Mouse (Mus musculus): Measurements from ENCODE around the gene Klhl18. TPM values are rescaled to one million over a fixed set of nuclear protein-coding genes. Genes with fewer than 3 reads are reported as not detected.
"Not testable (repeated sequence)": the region's sequence is repeated elsewhere in the genome, so short reads cannot be mapped to it uniquely, and the experiment has no call there.

Klhl18 gene
- total RNA-seq, 2 experiments from 2014 or later = 11.1 to 15.0 TPM

DNA sequence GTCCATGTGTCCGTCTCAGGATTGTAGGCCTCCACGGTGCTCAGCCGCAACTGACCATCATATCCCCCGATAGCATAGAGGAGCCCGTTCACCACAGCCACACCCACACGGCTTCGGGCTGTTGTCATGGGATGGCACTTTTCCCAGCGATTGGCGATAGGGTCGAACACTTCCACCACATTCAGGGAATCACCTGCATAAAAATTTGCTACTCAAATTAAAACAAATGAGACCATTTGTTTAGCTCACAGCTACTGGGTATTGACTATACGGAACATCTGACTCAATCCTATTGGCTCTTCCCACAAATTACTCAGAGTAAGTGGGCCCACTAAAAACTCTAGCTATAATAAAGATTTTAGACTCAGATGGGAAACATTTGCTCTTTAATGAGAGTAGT, 40.5 kb downstream of the Klhl18 start:
- intact Hi-C loops (cut with DNase I) = no loop called here
- no peak for DNase-seq (ENCODE audit: low spot score)

DNA sequence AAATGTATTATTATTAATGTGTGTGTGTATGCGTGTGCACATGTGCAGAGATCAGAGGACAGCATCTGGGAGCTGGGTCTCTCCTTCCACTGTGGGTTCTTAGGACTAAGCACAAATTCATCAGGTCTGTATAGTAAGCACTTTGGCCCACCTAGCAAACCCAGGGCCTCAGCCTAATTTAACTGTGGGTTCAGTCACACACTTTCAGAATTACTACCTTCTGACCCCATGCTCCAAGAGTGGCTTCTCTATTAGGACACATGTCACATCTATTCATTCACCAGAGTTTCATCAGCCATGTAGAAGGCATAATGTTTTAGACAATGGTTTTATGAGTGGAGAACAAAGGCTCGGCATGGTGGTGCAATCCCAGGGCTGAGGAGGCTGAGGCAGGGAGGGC, 43.4 kb downstream of the Klhl18 start:
- no peak for DNase-seq (ENCODE audit: low spot score)
- intact Hi-C loops (cut with DNase I) = no loop called here

DNA sequence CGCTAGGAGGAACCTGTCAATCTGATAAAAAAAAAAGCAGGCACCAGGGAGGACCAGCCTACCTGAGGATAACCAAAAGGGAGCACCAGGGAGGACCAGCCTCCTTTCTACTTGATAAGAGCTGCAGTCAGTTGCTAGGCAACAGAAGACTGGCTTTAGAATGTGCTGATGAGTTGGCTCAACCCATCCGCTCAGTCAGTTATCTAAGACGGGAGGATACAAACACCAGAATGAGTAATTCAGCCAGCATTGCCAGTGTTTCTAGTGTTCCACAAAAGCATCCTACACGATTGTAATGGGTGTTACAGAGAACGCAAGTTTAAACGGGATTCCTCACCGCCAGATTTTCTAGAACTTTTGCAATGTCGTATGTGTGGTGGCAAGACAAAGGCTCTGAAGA, 45.3 kb downstream of the Klhl18 start:
- DNase-seq (ENCODE audit: low spot score) = no peak
- intact Hi-C loops (cut with DNase I) = no loop called here

DNA sequence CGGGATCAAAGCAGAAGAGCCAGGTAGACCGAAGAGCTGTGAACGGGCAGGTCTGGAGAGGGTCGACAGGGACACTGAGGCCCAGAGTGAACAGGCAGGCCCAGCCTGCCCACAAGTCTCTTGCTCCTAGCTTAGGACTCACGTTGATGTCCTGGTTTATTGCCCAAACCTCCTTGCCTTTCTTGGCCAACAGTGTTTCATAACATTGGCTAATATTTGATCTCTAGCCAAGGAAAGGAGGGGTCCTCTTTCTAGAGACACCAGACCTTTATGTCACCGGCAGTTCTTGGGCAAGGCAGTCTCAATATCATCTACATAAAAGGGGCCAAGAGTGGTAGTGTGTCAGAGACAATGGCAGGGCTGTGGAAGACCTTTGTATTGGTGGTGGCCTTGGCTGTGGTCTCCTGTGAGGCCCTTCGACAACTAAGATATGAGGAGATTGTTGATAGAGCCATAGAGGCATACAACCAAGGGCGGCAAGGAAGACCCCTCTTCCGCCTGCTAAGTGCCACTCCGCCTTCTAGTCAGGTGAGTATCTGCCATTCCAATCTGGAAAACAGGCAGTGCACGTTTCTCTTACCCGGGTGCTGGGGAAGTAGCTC, 56.9 kb downstream of the Klhl18 start, which contains the start of gene Ngp:
Ngp (plus strand) TSS at position 237 of the 602 bp plus-strand sequence.
- intact Hi-C loops (cut with DNase I) = no loop called here
- DNase-seq (ENCODE audit: low spot score) = no peak

DNA sequence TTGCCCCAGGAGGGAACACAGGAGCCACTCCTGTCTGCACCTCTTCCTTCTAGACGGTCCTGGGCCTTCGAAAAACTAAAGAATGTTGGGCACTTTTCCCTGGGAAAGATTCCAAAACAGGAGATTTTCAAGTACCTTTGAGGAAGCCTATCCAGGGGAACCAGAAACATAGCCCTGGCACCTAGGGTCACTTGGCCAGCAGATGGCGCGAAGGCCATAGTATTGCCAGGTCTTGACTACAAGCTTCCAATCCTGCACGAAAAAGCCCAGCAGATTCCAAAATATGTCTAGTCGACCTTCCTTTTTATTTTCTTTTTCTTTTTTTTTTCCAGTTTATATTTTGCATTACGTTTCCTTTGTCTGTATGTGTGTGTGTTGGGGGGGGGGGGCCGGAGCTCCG, 62.7 kb downstream of the Klhl18 start:
- intact Hi-C loops (cut with DNase I) = loop anchor here (5.0 kb wide), 3 partner anchors 64 to 454 kb away; partner anchors contain the start of genes Kif9 and Klhl18
- DNase-seq (ENCODE audit: low spot score) = no peak

DNA sequence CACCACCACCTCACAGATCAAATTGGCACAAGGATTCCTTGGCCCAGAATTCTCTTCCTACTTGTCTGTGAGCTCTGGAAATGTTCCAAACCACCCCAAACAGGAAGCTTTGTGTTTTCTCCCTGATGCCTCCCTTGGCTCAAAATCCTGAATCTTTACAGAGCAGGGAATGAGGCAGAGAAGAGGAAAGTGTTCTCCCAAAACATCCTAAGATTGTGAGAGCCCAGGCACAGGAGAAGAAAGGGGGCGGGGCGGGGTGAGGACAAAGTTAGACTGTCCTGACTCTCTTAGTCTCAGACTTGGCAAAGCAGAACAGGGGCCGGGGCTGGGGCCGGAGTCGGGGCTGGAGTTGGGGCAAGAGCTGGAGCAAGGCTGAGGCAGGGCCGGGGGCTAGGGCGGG, 63.6 kb downstream of the Klhl18 start:
- intact Hi-C loops (cut with DNase I) = loop anchor here (5.0 kb wide), 3 partner anchors 64 to 454 kb away; partner anchors contain the start of genes Kif9 and Klhl18
- no peak for DNase-seq (ENCODE audit: low spot score)

DNA sequence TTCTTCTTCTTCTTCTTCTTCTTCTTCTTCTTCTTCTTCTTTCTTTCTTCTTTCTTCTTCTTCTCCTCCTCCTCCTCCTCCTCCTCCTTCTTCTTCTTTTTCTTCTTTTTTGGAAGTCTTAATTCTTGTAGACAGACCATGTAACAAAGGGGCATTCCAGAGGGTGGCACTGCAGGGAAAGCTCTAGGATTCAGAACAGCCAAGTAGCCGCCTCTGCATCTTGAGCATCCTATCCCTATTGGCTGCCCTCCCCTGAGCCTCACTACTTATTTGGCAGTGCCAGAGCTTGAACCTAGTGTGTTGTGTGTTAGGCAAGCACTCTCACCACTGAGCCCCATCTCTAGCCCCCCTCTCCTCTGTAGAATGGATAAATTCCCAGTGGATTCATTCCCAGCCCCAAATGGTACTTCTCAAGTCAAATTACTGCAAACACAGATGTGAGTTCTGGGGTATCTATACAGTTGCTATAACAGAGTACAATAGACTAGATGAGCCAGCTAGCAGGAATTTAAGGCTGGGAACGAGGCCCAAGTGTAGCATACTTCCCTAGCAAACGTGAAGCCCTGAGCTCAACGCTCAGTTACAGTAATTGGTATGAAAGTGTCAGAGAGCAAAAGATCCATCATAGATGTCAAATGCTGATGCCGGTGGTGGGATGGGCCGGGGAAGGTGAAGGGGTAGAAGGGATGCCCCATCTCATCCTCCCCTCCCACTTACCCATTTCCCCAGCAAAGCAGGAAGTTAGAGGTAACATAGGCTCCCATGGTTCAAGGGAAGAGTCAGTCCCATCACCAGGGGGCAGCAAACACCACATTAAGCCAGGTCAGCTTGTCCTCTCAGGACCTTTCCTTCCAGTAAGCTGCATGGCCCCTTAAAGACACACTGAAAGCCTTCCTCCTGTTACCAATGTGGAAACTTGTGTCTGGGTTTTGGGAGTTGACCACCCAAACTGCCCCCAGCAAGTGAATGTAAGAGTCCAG, 65.3 kb downstream of the Klhl18 start:
- DNase-seq (ENCODE audit: low spot score) = peak; percentile 56
- intact Hi-C loops (cut with DNase I) = loop anchor here (2.0 to 5.0 kb wide), 4 partner anchors 66 to 456 kb away; partner anchors contain the start of genes Kif9 and Klhl18

DNA sequence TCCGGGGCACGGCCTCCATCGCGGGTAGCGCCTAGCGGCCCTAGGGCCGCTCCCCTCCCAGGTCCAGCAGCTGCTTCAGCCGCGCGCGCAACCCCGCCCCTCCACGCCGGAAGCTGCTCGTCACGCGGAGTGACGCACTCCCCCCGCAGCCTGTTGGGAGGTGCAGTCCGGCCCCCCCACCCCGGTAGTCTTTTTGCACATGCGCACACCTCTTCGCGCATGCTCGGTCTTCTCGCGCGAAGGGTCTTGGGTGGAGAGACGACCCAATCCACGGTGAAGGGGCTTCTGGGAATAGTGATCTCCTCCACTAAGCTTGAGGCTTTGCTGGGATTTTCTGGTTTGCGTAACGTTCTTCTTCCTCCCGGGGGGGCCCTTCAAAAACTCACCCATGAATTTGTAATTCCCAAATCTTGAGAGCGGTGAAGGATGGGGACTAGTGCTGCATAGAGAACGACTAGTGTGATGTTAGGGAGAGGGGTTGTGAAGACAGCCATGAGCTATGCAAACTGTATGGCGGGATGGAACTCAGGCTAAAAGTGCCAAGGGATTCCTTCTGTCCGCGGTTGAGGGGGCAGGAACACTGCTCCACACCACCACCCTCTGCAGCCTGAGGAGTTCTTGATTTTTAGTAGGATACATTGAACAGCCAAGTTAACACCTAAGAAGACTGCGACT, 68.3 kb downstream of the Klhl18 start, which contains the start of gene Ptpn23:
Ptpn23 (minus strand) TSS at position 115 of the 675 bp plus-strand sequence.
- intact Hi-C loops (cut with DNase I) = loop anchor here (2.0 to 5.0 kb wide), 2 partner anchors 76 to 125 kb away; partner anchors contain the start of genes Scap and Setd2
- peak; percentile 88 for DNase-seq (ENCODE audit: low spot score)

DNA sequence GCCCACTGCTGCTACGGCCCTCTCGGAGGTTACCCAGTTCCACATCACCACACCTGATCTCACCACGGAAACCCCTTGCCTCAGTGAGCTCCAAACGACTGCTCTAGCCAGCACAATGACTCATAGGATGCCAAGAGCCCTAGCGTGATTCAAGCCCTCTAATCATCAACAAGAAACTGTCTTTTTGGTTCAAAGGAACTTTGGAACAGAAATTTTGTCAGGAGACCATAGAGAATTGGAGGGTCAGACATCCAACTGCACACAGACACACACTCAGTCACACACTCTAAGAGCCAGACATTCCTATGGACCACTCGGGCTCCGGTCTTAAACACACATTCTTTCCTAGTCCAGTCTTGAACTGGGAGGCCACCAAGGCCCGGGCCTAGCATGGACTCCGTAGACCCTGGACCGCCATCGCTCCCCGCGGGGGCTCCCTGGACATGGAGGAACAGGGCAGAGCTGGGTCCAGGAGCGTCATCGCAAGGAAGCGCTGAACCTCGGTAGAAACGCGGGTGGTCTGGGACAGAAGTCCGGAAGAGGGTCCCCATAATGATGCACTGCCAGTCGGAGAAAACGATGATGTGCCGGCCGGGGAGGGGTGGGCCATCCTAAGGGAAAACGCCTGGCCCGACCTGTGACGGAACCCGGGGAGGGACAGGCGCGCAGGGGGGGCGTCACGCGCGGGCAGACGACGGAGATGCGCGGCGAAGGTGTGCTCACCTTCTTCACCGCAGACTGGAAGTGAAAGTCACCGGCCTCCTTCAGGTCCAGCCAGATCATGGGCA, 69.0 kb downstream of the Klhl18 start:
- DNase-seq (ENCODE audit: low spot score) = no peak
- intact Hi-C loops (cut with DNase I) = loop anchor here (2.0 to 5.0 kb wide), 2 partner anchors 75 to 125 kb away; partner anchors contain the start of genes Scap and Setd2

DNA sequence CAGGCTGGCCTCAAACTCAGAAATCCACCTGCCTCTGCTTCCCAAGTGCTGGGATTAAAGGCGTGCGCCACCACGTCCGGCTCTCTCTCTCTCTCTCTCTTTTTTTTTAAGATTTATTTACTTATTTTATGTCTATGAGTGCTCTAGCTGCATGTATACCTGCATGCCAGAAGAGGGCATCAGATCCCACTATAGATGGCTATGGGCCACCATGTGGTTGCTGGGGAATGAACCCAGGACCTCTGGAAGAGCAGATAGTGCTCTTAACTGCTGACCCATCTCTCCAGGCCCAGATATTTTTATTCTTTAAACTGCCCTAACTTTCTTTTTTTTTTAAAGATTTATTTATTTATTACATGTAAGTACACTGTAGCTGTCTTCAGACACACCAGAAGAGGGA, 73.3 kb downstream of the Klhl18 start:
- intact Hi-C loops (cut with DNase I); DNase-seq (ENCODE audit: low spot score): not testable (repeated sequence)

DNA sequence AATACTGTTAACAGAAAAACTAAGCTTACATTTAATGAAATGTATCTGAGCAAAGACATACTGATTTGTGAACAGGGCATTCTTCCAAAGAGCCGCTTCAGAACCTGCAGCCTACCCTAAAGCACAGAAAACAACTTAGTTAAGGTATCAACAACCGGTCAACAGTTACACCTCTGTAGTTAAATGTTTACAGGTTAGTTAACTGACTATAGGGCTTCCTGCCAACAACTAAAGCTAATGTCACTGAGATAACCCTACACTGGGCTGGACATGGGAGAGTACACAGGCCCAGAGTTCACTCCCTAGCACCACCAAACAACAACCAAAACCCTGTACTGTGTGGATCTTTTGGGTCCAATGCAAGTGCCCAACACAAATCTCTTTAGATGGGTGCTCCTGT, 73.8 kb downstream of the Klhl18 start:
- intact Hi-C loops (cut with DNase I) = no loop called here
- DNase-seq (ENCODE audit: low spot score) = no peak

DNA sequence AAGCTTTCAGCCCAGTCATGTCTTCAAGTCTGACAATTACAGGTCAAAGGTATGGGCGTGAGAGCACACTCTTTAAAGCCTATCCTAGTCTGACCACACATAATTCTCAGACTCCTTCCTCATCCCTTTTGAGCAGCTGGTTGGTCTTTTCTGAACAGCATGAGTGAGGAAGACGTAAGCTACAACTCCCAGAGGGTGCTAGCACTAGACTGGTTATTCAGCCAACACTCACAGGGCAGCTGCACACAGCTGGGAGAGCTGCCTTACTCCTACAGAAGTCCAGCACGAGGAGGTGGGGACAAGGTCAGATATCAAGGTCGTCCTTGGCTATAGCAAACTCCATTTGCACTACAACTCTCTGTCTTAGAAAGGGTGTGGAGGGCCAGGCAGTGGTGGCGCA, 75.8 kb downstream of the Klhl18 start:
- intact Hi-C loops (cut with DNase I) = no loop called here
- DNase-seq (ENCODE audit: low spot score) = peak; percentile 55

DNA sequence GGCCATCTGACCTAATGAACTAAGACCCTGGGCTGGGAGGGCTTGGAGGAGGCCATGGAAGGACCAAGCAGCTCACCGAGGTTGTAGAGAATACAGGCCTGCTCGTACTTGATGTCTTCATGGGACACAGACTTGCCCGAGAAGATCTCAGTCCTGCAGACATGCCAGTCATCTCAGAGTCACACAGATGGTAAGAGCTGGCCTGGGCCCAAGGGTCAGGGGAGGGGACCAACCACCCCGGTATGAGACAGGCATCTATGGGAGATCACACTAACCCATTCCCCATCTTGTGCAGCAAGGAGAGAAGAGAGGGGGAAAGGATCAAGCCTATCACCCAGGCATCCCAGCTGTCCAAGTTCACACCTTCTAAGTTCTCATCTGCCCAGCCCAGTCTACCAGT, 83.2 kb downstream of the Klhl18 start:
- no peak for DNase-seq (ENCODE audit: low spot score)
- intact Hi-C loops (cut with DNase I) = no loop called here

DNA sequence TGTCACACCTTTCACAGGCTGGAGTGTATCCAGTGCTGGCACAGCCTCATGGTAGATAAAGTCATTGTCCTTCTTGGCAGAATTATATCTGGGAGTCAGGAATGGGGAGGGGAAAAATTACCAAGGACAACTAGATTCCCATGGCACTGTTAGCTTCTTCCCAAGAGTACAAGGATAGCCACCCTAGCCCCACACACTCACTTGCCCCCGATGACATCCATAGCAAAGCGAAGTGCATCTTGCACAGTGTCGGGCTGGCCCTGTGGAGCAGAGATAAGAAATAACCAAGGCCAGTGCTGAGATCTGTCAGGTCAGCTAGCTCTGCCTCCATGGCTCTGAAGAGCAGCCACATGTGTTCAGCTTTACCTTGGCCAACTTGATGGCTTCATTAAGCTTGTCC, 85.7 kb downstream of the Klhl18 start:
- DNase-seq (ENCODE audit: low spot score) = no peak
- intact Hi-C loops (cut with DNase I) = no loop called here

DNA sequence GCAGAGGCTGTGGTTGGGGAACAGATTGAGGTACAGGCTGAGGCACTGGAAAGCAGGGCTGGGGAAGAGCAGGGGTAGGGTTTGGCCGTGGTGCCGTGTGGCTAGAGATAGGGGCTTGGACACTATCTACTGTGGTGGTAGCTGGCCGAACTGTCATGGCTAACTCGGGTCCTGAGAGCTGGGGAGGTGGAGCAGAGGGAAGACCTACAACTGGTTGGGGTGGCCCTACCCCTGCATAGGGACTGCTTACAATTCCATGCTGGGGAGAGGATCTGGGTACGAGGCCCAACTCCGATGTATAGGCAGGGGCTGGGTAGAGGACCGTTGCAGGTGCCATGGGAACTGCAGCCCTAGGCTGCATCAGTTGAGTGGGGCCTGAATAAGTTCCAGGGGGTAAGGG, 88.5 kb downstream of the Klhl18 start:
- intact Hi-C loops (cut with DNase I) = no loop called here

DNA sequence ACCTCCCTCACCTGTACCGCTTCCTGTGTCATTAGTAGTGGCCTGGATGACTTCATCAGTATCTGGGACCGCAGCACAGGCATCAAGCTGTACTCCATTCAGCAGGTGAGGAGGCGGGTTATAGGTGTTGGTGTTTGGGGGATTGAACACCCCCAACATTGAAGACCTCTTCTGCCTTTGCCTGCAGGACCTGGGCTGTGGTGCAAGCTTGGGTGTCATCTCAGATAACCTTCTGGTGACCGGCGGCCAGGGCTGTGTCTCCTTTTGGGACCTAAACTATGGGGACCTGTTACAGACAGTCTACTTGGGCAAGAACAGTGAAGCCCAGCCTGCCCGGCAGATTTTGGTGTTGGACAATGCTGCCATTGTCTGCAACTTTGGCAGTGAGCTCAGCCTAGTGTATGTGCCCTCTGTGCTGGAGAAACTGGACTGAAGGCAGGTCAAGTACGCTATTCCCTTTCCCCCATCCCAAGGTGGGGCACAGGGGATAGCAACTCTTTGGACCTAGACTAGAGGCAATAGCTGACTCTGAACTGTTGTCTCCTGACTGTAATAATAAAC, 92.0 kb downstream of the Klhl18 start:
- intact Hi-C loops (cut with DNase I) = no loop called here

More for the DNA sequence above, 88.5 kb downstream of the Klhl18 start:
- DNase-seq (ENCODE audit: low spot score) = no peak

DNA sequence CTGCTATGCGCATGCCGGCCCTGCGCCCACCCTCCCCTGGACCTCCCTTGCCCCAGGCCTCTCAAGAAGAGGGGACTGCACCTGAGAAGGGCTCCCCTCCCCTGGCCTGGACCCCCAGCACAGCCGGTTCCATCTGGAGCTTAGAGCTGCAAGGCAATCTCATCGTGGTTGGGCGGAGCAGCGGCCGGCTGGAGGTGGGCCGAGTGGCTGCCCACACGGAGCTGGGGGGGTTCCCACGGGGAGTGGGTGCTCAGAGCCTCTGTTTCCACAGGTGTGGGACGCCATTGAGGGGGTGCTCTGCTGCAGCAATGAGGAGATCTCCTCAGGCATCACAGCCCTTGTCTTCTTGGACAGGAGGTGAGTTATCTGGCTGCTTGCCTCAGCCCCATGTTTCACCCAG, 95.2 kb downstream of the Klhl18 start:
- intact Hi-C loops (cut with DNase I) = no loop called here
- no peak for DNase-seq (ENCODE audit: low spot score)

More for the DNA sequence above, 92.0 kb downstream of the Klhl18 start:
- no peak for DNase-seq (ENCODE audit: low spot score)

DNA sequence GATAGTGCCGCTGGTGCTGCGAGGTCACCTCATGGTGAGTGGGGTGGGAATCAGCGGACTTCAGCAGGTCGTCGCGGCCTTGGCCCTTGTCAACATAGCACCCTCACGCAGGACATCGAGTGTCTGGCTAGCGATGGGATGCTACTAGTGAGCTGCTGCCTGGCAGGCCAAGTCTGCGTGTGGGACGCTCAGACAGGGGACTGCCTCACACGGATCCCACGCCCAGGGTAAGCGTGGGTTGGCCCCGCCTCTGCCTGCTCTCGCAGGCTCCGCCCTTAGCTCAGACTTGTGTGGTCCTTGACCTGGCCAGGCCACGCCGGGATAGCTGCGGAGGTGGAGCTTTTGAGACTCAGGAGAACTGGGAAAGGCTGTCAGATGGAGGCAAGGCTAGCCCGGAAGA, 95.8 kb downstream of the Klhl18 start:
- DNase-seq (ENCODE audit: low spot score) = no peak
- intact Hi-C loops (cut with DNase I) = no loop called here

DNA sequence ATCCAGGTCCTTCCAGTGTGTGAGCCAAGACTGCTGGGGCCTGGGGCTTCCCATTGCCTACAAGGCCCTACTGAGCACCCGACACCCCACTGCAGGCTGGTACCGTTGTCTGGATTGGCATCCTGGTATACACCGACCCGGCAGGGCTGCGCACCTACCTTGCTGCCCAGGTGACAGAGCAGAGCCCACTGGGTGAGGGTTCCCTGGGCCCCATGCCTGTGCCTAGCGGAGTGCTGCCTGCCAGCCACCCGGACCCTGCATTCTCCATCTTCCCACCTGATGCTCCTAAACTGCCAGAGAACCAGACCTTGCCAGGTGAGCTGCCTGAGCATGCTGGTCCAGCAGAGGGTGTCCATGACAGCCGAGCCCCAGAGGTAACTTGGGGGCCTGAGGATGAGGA, 97.1 kb downstream of the Klhl18 start:
- intact Hi-C loops (cut with DNase I) = no loop called here
- no peak for DNase-seq (ENCODE audit: low spot score)

Measured in heart, postnatal 25 days (tissue).